Mouse (Mus musculus) left cerebral cortex, postnatal 4 days (tissue): Measurements from ENCODE around the gene Ywhab. TPM values are rescaled to one million over a fixed set of nuclear protein-coding genes. Genes with fewer than 3 reads are reported as not detected.

Source experiments
- total RNA-seq, 2 experiments: library from RNA; stranded (reverse); gene quantifications; 2 replicates each; pipeline ENCODE4 v1.2.3; 2021

The Ywhab gene
- total RNA-seq, 2 experiments from 2014 or later = 454 to 464 TPM

Other genes starting within 250 kb of the Ywhab start
- 1 to 10 TPM; 5.0 to 5.9 TPM for gene Ada, start 244.7 kb upstream of the Ywhab start, total RNA-seq
- gene Ccn5, start 174.1 kb upstream of the Ywhab start, total RNA-seq = under 1 TPM in 1 of 2 experiments, not detected in 1; 0.34 TPM
- gene Kcnk15, start 141.3 kb upstream of the Ywhab start, total RNA-seq = not detected
- 10 to 100 TPM; 69.5 to 72.9 TPM for gene Rims4, start 76.3 kb upstream of the Ywhab start, total RNA-seq
- gene Pabpc1l, start 30.5 kb downstream of the Ywhab start, total RNA-seq = 1 to 10 TPM; 2.4 to 3.1 TPM
- gene Stk4, start 75.4 kb downstream of the Ywhab start, total RNA-seq = 10 to 100 TPM; 31.8 to 38.8 TPM
- 10 to 100 TPM; 41.4 to 42.7 TPM for gene Tomm34, start 76.2 kb downstream of the Ywhab start, total RNA-seq
- gene Kcns1, start 176.2 kb downstream of the Ywhab start, total RNA-seq = 1 to 10 TPM; 8.1 to 9.0 TPM
- gene Wfdc5, start 187.8 kb downstream of the Ywhab start, total RNA-seq = not detected
- not detected for gene Wfdc12, start 195.6 kb downstream of the Ywhab start, total RNA-seq
- not detected for gene Wfdc15a, start 205.2 kb downstream of the Ywhab start, total RNA-seq
- not detected for gene Wfdc15b, start 226.7 kb downstream of the Ywhab start, total RNA-seq
- not detected for gene Svs2, start 243.5 kb downstream of the Ywhab start, total RNA-seq